Mouse (Mus musculus) MEL (cell line): ENCODE data around the gene Tjp1. TPM values are rescaled to one million over a fixed set of nuclear protein-coding genes. Genes with fewer than 3 reads are reported as not detected.

Experiments
- DNase-seq: peaks from one replicate; pipeline ENCODE4 v3.0.0; 2011; ENCODE audit warnings: low read depth, low spot score
- H3K27ac ChIP-seq: 2 replicates; pipeline ENCODE4 v1.5.1; 2012; ENCODE audit warnings: low read depth, mild to moderate bottlenecking, control low read depth, low read length, moderate library complexity; ENCODE audit not compliant: control insufficient read depth
- H3K27me3 ChIP-seq, 2 experiments: fragments of 150-350 bp in 1 of 2; sonication (generic) in 1 of 2; 2 replicates each; pipeline ENCODE4 v1.6.1; 2012; ENCODE audit warnings: low read length in 2 of 2, mild to moderate bottlenecking in 2 of 2, improper control_type of control experiment in 1 of 2, moderate library complexity in 1 of 2; ENCODE audit not compliant: insufficient read depth in 2 of 2, control insufficient read depth in 1 of 2
- H3K36me3 ChIP-seq, 2 experiments: 2 replicates each; pipeline ENCODE4 v1.6.1; 2012 to 2014; ENCODE audit warnings: low read length in 2 of 2, improper control_type of control experiment in 1 of 2, inconsistent platforms in 1 of 2, mild to moderate bottlenecking in 1 of 2; ENCODE audit not compliant: insufficient read depth in 2 of 2, control insufficient read depth in 1 of 2
- H3K4me1 ChIP-seq, 2 experiments: fragments of 150-350 bp in 1 of 2; sonication (generic) in 1 of 2; 2 replicates each; pipeline ENCODE4 v1.6.1; 2012; ENCODE audit warnings: low read length in 2 of 2, improper control_type of control experiment in 1 of 2, mild to moderate bottlenecking in 1 of 2; ENCODE audit not compliant: insufficient read depth in 2 of 2, control insufficient read depth in 1 of 2
- H3K4me3 ChIP-seq, 2 experiments: fragments of 150-350 bp in 1 of 2; sonication (generic) in 1 of 2; 2 replicates each; pipeline ENCODE4 v1.5.1; 2012; ENCODE audit warnings: low read depth in 2 of 2, low read length in 2 of 2, mild to moderate bottlenecking in 2 of 2, moderate library complexity in 2 of 2, control low read depth in 1 of 2, improper control_type of control experiment in 1 of 2; ENCODE audit not compliant: control insufficient read depth in 1 of 2, insufficient read depth in 1 of 2
- H3K79me2 ChIP-seq: 2 replicates; pipeline ENCODE4 v1.6.1; 2012; ENCODE audit warnings: mild to moderate bottlenecking, low read length, moderate library complexity; ENCODE audit not compliant: control insufficient read depth, poor library complexity, insufficient read depth
- H3K9ac ChIP-seq: 2 replicates; pipeline ENCODE4 v1.6.1; 2012; ENCODE audit warnings: low read depth, mild to moderate bottlenecking, control low read depth, low read length, moderate library complexity; ENCODE audit not compliant: control insufficient read depth, poor library complexity, severe bottlenecking
- H3K9me3 ChIP-seq: fragments of 150-350 bp; sonication (generic); replicated peaks from 2 replicates; pipeline ENCODE4 v1.6.1; 2012; ENCODE audit warnings: mild to moderate bottlenecking, low read length, improper control_type of control experiment, moderate library complexity; ENCODE audit not compliant: insufficient read depth
- CHD2 ChIP-seq: IDR thresholded peaks from 2 replicates; pipeline ENCODE4 v1.6.1; 2011; ENCODE audit warnings: low read length, improper control_type of control experiment
- E2F4 ChIP-seq: IDR thresholded peaks from 2 replicates; pipeline ENCODE4 v1.6.1; 2011; ENCODE audit warnings: low read depth, low read length, improper control_type of control experiment, borderline replicate concordance
- ELF1 ChIP-seq: IDR thresholded peaks from 2 replicates; pipeline ENCODE4 v1.6.1; 2014; ENCODE audit warnings: low read depth, mild to moderate bottlenecking, inconsistent platforms, low read length, improper control_type of control experiment, moderate library complexity
- GABPA ChIP-seq: IDR thresholded peaks from 2 replicates; pipeline ENCODE4 v1.6.1; 2012; ENCODE audit warnings: low read depth, mild to moderate bottlenecking, inconsistent platforms, low read length, improper control_type of control experiment, moderate library complexity
- HCFC1 ChIP-seq: IDR thresholded peaks from 2 replicates; pipeline ENCODE4 v1.6.1; 2012; ENCODE audit warnings: low read depth, mild to moderate bottlenecking, inconsistent platforms, low read length, improper control_type of control experiment, moderate library complexity
- KAT2A ChIP-seq: conservative IDR thresholded peaks from 2 replicates; pipeline ENCODE4 v1.6.1; 2012; ENCODE audit warnings: low read depth, low read length, improper control_type of control experiment, inconsistent platforms
- MAFK ChIP-seq: IDR thresholded peaks from 2 replicates; pipeline ENCODE4 v1.6.1; 2011; ENCODE audit warnings: low read depth, mild to moderate bottlenecking, low read length, improper control_type of control experiment, borderline replicate concordance
- MAZ ChIP-seq: IDR thresholded peaks from 2 replicates; pipeline ENCODE4 v1.6.1; 2012; ENCODE audit warnings: low read depth, mild to moderate bottlenecking, inconsistent platforms, low read length, improper control_type of control experiment
- MEF2A ChIP-seq: IDR thresholded peaks from 2 replicates; pipeline ENCODE4 v1.6.1; 2014; ENCODE audit warnings: low read depth, mild to moderate bottlenecking, inconsistent platforms, low read length, improper control_type of control experiment; ENCODE audit not compliant: poor library complexity, insufficient replicate concordance, severe bottlenecking; ENCODE audit errors: extremely low read depth
- MYB ChIP-seq: IDR thresholded peaks from 2 replicates; pipeline ENCODE4 v1.6.1; 2011; ENCODE audit warnings: mild to moderate bottlenecking, low read depth, low read length, improper control_type of control experiment
- MYC ChIP-seq: IDR thresholded peaks from 2 replicates; pipeline ENCODE4 v1.6.1; 2011; ENCODE audit warnings: low read depth, mild to moderate bottlenecking, low read length, improper control_type of control experiment, moderate library complexity
- NELFE ChIP-seq: IDR thresholded peaks from 2 replicates; pipeline ENCODE4 v1.6.1; 2011; ENCODE audit warnings: low read depth, low read length, improper control_type of control experiment
- POLR2A ChIP-seq, 2 experiments: IDR thresholded peaks; 2 replicates each; pipeline ENCODE4 v1.6.1; 2011 to 2012; ENCODE audit warnings: low read length in 2 of 2, mild to moderate bottlenecking in 2 of 2, control low read depth in 1 of 2, improper control_type of control experiment in 1 of 2, low read depth in 1 of 2, moderate library complexity in 1 of 2; ENCODE audit not compliant: control insufficient read depth in 1 of 2, insufficient read depth in 1 of 2, poor library complexity in 1 of 2
- SMC3 ChIP-seq: IDR thresholded peaks from 2 replicates; pipeline ENCODE4 v1.6.1; 2011; ENCODE audit warnings: low read depth, low read length, improper control_type of control experiment
- TAL1 ChIP-seq: IDR thresholded peaks from 2 replicates; pipeline ENCODE4 v1.6.1; 2012; ENCODE audit warnings: mild to moderate bottlenecking, inconsistent platforms, low read length, moderate library complexity, mixed read lengths
- TCF12 ChIP-seq: IDR thresholded peaks from 2 replicates; pipeline ENCODE4 v1.6.1; 2014; ENCODE audit warnings: low read depth, mild to moderate bottlenecking, inconsistent platforms, low read length, improper control_type of control experiment, moderate library complexity
- UBTF ChIP-seq: IDR thresholded peaks from 2 replicates; pipeline ENCODE4 v1.6.1; 2012; ENCODE audit warnings: low read depth, mild to moderate bottlenecking, inconsistent platforms, low read length, improper control_type of control experiment, moderate library complexity, borderline replicate concordance; ENCODE audit not compliant: insufficient read depth
- USF2 ChIP-seq, 2 experiments: IDR thresholded peaks; 2 replicates each; pipeline ENCODE4 v1.6.1; 2011 to 2012; ENCODE audit warnings: improper control_type of control experiment in 2 of 2, low read length in 2 of 2, borderline replicate concordance in 1 of 2, inconsistent platforms in 1 of 2, low read depth in 1 of 2, mild to moderate bottlenecking in 1 of 2; ENCODE audit not compliant: insufficient read depth in 1 of 2
- ZKSCAN1 ChIP-seq: IDR thresholded peaks from 2 replicates; pipeline ENCODE4 v1.6.1; 2012; ENCODE audit warnings: low read depth, mild to moderate bottlenecking, inconsistent platforms, low read length, improper control_type of control experiment, moderate library complexity
- ZNF384 ChIP-seq: IDR thresholded peaks from 2 replicates; pipeline ENCODE4 v1.6.1; 2012; ENCODE audit warnings: low read depth, mild to moderate bottlenecking, inconsistent platforms, low read length, improper control_type of control experiment
- polyA plus RNA-seq, 2 experiments: library from polyadenylated mRNA; stranded (reverse) in 1 of 2; unstranded in 1 of 2; fragments of >175 nt in 1 of 2; fragments of >200 nt in 1 of 2; gene quantifications; 2 replicates each; pipeline versions ENCODE4 v1.2.1 to v1.2.4; 2012; ENCODE audit warnings: low replicate concordance in 2 of 2, low read depth in 1 of 2; ENCODE audit not compliant: insufficient read length in 2 of 2, insufficient read depth in 1 of 2, missing spikeins in 1 of 2
- total RNA-seq: library from RNA; depleted of rRNA; stranded (reverse); fragments of 300-350 nt; gene quantifications from 2 replicates; pipeline ENCODE4 v1.2.3, GENCODE M21; 2012; rRNA removed

Tjp1 gene
- total RNA-seq (not detected in 2 replicates), polyA plus RNA-seq (under 1 TPM in 1 of 2 experiments, not detected in 1; 0.01 TPM)

DNA sequence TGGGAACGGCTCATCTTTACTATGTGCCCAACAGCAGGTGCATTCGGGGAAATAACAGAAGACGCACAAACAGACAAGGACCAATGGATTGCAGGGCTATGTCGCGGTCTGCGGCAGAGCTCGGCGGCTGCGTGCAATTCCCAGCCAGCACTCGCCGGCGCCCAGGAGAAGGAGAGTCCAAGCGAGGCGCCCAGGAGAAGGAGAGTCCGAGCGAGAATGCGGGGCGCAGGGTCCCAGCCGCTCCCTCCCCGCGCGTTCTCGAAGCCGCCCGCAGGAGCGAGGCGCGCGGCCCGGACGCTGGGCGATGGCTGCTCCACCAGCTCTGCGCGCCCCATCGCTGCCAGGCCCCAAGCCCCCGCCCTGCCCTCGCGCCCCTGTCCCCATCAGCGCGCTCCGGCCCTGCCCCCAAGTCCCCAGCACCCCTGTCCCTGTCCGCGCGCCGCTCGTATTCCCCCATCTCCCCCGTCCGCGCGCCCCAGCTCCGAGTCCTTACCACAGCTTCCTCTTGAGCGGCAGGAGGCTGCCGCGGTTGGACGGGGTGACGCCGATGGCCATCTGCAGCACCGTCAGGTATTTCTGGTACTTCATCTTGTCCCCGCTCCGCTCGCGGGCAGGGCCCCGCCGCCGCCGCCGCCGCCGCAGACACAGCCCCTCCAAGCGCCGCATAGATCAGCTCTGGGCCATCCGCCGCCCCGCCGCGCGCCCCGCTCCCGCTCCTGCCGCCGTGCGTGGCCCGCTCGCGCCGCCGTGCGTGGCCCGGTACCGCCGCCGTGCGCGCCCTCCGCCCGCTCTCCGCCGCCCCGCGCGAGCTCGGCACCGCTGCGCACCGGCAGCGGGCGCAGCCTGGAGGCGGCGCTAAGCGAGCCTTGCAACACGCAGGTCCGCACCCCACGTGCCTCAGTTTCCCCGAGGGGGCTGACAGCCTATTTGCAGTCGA lies at the start of gene Tjp1:
Gene Tjp1 (minus strand): TSS at position 711 of the 937 bp plus-strand sequence.
- Histone ChIP-seq H3K27ac (no peak within 1 kb of the TSS), H3K9me3 (no peaks in the 10 kb centered on the region), H3K4me1 (no peaks in the 10 kb centered on the region), H3K4me3 (no peak within 1 kb of the TSS), H3K27me3 (no peaks in the 10 kb centered on the region), H3K79me2 (no peaks in the 10 kb centered on the region)
- no peak for DNase-seq
- TF ChIP-seq MYC (no peak), TCF12 (no peak), MYB (no peak), MEF2A (no peak), ZNF384 (no peak), GABPA (no peak), ELF1 (no peak), MAZ (no peak), HCFC1 (no peak), ZKSCAN1 (no peak), UBTF (no peak), POLR2A (IDR thresholded peaks at IDR 0.05; ENCODE audit: control insufficient read depth in 1 of 2, insufficient read depth in 1 of 2, low read depth in 1 of 2, low read length in 2 of 2, poor library complexity in 1 of 2) (no peak), E2F4 (no peak), TAL1 (no peak), KAT2A (no peak), SMC3 (no peak), NELFE (no peak), MAFK (no peak), USF2 (IDR thresholded peaks at IDR 0.05; ENCODE audit: borderline replicate concordance in 1 of 2, insufficient read depth in 1 of 2, low read depth in 1 of 2, low read length in 2 of 2) (no peak), CHD2 (no peak)
- TF ChIP-seq, all 39 proteins: peak for 0
- Histone ChIP-seq H3K9ac (no peak within 1 kb of the TSS), H3K36me3 (no peaks in the 10 kb centered on the region)
